Mouse (Mus musculus): Measurements from ENCODE around the gene Fhit.
A peak's percentile ranks its signal among the peaks of the same experiment; 100 is the strongest.

The Fhit gene

GRCm38 (mm10) chr14:10344064-10344463 lies 817.8 kb downstream of the Fhit start:
- DNase-seq: no peak

GRCm38 (mm10) chr14:10316764-10317163 lies 845.1 kb downstream of the Fhit start:
- no peak for DNase-seq

DNA sequence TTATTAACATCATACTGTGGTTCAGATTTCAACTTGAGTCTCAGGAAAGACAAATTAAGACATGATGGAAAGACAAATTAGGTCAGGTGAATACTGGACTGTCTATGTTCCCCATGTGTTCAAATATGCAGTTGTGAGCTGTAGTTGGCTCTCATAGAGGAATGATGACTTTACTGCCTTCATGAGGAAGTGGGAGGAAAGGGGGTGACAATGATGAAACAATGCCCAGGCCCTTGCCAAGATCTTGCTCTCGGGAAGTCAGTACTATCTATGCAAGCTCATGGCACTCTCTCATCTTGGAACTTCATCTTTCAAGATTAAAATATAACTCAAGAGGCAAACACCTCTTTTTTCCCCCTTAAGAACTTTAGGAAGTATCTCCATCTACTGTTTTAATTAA lies 849.6 kb downstream of the Fhit start:
- no peak for DNase-seq

DNA sequence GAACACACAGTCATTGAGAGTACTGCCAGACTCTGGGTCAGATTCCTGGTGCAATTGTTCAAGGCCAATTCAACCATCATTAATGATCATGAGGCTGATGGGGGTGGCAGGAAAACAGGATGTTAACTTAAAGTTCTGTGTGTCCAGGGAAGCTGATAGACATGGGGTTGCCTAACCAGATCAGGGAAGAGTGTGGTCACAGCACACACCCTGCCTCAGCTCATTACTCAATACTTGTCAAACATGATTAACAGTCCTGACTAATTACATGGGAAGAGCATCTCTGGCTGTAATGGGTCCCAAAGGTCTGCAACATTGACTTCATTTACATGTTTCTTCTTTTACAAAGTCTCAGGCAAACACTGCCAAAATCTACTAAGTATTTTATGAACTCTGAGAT lies 856.5 kb downstream of the Fhit start:
- no peak for DNase-seq

- no peak for DNase-seq
These were observed 860.3 kb downstream of the Fhit start for GRCm38 (mm10) chr14:10301497-10301896.

- DNase-seq: no peak
These were observed 860.9 kb downstream of the Fhit start for GRCm38 (mm10) chr14:10300914-10301313.

GRCm38 (mm10) chr14:10299030-10299429 lies 862.8 kb downstream of the Fhit start:
- no peak for DNase-seq

DNA sequence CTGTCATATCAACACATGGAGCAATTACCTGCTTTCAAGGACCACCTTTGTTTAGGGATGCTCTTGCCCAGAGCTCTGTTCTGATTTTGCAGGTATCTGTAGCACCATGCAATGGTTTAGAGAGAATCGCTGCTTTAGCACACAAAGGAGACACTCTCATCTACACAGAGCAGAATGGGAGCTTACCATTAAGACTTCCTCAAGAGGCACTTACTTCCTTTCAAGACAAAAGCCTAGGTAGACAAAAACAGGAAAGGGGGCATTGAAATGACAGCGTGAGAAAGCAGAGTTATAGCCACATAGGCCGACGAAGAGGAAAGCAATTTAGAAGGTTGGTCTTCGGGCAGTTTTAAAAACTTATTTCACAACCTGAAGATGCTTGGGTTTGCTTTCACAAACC lies 872.8 kb downstream of the Fhit start:
- DNase-seq: no peak

GRCm38 (mm10) chr14:10286027-10286426 lies 875.8 kb downstream of the Fhit start:
- DNase-seq: no peak

GRCm38 (mm10) chr14:10228708-10229107 lies 933.1 kb downstream of the Fhit start:
- no peak for DNase-seq

DNA sequence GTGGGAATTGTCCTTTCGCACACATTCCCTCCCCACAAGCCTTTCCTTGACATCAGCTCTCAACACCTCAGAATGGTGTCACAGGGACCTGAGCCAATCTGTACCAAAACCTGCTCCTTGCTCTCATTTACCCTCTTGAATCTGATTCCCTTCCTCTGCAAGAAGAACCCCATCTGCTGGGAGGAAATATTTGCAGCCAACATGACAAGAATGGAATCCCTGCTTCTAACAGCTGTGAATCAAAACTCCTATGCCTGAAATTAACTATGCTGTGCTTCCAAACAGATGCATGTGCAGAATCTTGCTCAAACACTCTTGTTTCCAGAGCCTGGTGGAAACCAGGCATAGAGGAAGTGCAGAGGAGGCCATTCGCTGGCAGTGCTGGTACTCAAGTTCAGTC lies 940.0 kb downstream of the Fhit start:
- DNase-seq: no peak

GRCm38 (mm10) chr14:10213216-10213615 lies 948.6 kb downstream of the Fhit start:
- peak; percentile 39 for DNase-seq

DNA sequence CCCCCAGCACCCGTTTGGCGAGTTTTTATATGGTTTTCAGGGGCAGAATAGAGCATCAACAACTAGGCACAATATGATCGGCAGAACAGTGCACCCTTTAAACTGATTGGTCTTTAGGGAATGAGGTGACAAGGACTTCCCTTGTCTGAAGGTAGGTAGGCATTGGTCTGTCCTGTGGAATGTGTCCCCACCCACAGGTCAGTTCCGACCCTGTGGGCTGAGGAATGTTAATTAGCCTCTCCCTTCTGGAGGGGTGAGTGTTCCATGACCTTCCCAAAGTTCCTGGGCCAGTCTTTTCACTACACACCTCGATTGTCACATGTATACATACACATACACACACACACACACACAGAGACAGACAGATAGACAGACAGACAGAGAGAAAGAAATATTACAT lies 950.7 kb downstream of the Fhit start:
- DNase-seq: no peak

- no peak for DNase-seq
These were observed 952.8 kb downstream of the Fhit start for GRCm38 (mm10) chr14:10209007-10209406.

DNA sequence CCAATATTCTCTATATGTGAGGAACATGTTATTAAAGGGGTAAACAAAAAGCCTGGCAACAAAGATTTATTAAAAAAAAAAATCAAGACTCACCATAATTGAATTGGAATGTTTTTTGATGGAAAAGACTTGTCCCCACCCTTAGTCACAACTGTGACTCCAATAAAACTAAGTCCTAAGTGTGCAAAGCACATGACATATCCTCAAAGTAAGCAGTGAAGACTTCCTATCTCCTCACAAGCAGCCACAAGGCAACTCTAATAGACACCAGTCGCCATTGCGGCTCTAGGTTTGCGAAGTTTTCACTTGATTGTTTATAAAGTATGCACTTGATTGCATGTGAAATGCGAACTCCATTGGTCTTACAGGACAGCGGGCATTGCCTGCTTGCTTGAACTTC lies 956.1 kb downstream of the Fhit start:
- DNase-seq: no peak

DNA sequence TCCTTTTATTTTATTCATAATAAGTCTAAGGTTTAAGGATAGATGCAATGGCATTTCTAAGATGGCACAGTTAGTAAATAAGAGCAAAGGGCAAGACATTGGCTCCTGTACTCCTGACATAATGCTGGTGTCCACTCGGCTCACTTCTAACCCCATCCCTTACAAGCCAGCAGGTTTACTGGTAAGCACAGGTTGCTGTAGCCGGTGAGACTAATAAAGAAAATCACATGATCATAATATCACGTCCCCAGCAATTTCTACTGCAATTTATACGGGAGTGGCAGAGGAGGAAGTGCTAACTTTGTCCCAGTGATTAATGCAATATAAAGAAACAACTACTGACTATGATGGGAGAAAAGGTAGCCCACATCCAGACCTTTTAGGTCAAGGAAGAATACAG lies 956.5 kb downstream of the Fhit start:
- DNase-seq: no peak

GRCm38 (mm10) chr14:10194130-10194529 lies 967.7 kb downstream of the Fhit start:
- no peak for DNase-seq

DNA sequence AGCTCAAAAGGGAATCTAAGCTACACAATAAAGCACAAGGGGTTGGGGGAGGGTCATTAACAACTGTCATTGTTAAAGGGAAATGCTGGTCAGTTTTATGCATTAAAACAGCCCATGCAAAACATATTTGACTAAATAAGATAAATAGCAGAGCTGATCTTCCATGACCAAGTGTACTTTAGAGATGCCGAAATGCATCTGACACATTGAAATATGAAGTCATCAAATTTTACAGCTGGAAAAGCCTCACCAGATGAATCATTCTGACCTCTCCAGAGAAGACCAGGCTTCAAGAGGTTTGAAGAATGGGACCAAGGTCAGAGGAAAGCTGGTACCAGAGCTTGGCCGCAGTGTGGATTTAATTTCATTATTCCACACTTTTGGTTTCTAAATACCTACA lies 990.1 kb downstream of the Fhit start:
- DNase-seq: peak; percentile 6

DNA sequence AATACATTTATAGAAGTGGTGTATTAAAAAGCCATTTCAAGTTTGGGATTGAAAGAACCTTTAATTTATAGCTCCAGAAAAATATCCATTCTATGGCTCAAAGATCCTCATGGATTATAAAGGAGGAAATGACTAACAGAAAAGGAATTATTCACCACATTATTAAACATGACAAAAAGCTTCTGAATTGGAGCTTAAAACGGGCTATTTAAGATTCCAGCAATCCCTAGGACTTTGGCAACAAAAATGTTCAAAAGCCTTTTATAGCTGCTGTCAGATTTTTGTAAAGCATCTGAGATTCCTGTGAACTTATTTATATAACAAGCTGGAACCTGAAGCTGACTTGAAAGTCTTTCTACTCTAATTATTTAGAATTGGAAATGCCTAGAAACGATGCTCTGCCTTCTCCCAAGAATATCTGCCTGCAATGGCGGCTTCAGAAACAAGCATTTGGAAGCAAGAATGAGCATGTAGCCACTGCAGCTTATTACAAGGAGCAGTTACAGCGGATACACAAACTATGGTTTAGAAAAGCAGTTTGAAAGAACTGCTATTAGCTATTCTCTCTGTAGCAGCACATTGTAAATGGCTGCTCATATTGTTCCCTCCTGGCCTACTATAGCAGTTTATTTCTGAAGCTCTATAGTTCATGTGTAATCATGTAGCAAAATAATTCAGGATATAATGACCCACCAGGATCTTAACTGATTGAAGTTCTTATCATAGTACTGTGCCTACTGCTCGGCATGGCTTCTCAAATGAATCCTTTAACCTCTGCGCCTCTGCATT lies 995.0 kb downstream of the Fhit start:
- no peak for DNase-seq

DNA sequence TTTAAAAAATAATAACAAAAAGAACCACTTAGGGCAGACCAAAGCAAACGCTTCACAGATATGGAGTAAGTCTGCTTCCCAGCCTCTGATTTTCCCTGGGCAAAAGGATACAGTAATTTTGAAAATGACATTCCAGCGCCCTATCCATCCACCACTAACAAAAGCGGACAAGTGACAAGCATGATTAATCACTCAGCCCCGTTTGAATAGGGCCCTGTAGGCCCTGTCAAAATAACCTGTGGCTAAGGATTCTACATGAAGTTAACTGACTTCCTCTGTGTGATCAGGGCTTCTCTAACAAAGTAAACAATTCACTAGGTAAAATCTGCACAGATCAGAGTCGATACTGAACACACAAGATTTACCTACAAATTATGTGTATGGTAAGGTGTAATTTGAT lies 1012.0 kb downstream of the Fhit start:
- no peak for DNase-seq

- no peak for DNase-seq
These were observed 1022.5 kb downstream of the Fhit start for GRCm38 (mm10) chr14:10139311-10139710.

- DNase-seq: no peak
These were observed 1028.0 kb downstream of the Fhit start for GRCm38 (mm10) chr14:10133873-10134272.

DNA sequence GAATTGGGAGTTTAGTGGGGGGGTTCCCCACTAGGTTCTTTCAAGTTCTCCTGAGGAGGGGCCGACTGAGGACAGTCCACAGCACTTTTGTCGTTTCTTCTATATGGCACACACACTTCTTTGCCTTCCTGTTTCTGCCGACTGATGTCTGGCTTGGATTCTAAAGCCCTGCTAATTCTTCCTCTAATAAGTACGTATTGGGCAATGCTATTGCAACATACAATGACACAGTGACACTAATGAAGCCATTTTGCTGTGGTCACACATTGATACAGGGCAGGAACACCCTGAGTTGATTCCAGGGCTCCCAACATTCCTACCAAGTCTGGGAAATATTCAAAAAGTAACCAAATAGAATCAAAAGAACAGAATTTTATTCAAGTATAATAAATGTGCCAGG lies 1032.2 kb downstream of the Fhit start:
- DNase-seq: no peak

DNA sequence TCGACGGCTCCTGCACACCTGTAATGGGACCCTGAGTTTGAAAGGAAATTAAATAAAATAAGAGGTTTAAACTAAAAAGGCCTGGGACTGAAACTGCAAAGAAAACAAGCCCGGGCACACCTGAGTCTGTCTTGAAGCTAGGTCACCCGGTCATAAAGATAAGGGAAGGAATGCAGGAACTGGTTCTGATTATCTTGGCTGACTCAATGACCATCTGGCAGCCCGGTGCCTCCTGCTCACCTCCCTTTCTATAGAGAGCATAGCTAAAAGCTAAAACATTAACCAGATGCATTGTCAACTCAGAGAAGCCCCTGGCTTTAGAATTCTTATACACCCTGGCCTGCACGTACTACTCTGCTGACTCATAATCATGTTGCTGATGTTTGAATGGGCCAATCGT lies 1032.7 kb downstream of the Fhit start:
- DNase-seq: no peak

GRCm38 (mm10) chr14:10126536-10126935 lies 1035.3 kb downstream of the Fhit start:
- DNase-seq: no peak

Data from kidney, postnatal 10 days (tissue).